Mouse (Mus musculus): ENCODE data around the gene D430041D05Rik.
A peak's percentile ranks its signal among the peaks of the same experiment; 100 is the strongest.

D430041D05Rik gene

DNA sequence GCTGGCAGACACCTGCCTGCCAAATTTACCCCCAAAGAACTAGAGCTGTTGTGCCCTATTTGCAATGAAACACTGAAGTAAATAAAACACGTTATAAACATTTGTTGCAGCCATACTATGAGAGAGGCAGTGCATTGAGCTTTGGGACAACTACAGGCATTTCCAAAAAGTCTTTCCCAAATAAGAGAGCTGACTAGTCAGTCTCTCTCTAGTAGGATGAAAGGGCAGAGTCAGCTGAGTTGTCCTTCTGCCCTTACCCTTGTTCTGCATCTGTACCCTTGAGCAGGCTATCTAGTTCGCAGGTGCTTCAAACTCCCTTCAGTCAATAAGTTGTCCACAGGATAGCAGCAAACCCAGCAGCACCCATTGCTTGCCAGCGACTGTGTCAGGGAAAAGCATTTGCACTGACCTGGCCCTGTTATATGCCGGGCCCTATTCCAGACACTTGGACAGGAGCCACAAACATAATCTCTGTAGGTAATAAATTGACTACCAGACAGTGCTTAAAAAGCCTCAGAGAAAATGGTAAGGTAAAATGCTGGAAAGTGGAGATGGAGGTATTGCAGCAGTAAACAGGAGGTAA, at the start of gene D430041D05Rik:
Gene D430041D05Rik, minus strand, starts transcription at position 51 of the 583 bp plus-strand sequence.
- DNase-seq: peak; percentile 66 to 71

DNA sequence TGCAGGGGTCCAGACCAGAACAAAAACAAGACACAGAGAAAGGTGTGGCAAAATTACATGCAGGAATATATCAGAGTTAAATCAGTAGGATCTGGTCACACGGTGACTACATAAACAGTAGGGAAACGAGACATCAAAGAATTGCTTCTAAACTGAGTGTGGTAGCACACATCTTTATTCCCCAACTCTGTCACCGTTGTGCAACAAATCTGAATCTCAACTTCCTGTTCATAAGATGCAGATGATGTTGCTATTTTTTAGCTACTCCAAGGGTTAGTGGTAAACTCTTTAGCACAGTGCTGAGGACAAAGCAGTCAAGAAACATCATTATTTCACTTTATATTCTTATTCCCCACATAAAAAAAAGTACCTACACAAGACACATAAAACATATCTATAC, 49.2 kb upstream of the D430041D05Rik start:
- DNase-seq: no peak

DNA sequence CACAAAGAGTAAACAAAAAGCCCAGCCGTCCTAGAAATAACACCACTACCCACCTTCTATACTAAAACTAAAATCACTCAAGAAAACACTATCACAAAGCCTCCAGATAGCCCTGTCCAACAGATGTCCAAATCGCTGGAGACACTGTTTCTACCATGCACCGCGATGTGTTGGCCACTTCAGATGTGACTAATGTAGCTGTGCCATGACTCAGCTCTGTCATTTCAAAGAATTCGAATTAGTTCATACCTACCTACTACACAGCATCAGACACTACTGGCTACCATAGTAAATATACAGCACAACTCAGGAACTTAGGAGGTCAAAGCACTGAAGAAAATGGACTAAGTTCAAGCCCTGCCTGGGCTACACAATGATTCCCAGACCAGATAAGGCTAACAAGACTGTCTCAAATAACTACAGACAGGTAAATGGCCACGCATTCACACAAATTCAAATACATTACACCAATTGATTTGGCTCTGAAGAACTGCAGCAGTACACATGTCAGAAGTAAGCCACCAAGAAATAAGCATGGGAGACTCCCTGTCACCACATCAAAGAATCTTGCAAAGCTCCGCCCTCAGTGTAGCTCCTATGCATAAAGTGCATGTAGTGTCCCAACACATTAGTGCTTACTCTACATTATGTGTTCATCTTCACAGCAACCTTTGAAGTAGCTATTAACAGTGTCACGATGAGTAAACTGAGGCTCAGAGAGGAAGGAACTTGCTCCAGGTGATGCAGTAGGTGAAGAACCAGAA, 47.9 kb upstream of the D430041D05Rik start:
- DNase-seq: no peak

DNA sequence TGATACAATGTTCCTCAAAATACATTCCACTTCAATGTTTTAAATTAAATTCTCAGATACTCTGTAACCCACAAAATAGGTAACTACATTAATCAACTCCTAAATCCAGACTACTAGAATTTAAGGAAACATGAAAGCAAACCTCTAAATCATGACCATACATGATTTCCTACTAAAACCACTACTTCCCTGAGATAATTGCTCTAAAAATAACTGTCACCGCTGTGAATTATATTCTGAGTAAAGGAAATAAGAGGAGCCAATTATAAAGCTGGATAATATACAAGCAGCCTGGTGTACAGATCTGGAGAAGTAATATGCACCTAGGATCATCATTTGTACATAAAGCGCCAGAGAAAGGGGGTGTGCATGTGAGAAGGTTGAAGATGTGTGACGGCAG, 46.3 kb upstream of the D430041D05Rik start:
- DNase-seq: no peak

DNA sequence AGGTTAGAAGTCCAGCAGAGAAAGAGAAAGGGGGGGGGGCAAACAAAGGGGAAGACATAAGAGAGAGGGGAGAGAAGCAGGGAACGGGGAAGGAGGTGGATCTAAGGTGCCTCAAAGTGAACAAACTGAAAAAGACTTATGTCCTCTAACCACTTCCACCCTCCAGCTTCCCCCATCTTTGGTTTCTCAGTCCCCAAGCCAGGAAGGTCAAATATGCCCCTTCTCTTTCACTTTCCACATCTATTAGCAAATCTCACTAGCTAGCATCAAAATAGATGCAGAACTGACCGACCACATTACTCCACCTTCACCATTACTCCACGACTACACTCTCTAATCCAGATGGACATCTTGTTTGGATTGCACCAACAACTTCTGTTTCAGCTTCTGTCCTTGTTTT, 39.9 kb upstream of the D430041D05Rik start:
- no peak for DNase-seq

DNA sequence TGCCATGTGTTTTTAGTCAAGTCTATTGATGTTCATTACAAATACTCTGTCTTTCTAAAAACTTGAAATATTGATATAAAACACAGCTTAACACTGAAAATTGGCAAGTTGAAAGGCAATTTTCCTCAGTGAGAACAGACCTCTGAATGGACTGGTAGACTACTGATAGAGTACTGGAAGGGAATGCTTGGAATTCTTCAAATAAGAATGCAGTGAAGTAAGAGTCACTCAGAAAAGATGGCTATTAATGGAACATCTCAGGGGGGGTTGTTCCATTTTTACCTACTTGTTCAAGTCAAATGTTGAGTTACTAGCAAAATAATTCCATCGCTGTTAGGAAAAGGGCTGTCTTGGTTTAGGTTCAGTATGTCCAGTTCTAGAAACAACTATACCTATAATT, 38.4 kb upstream of the D430041D05Rik start:
- no peak for DNase-seq

DNA sequence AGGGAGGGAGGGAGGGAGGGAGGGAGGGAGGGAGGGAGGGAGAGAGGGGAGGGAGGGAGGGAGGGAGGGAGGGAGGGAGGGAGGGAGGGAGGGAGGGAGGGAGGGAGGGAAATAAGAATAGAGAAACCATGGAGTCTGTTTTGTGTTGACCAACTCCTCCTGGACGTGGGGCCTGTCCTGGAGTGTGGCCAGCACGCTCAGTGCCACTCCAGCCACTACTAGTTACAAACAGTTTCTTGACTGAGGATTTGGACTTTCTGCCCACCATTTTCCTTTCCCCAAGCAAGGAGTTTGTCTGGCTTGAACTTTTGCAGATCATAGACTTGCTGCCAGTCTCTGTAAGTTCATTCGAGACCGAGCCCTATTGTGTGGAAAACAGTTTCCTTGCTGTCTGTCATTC, 37.4 kb upstream of the D430041D05Rik start:
- DNase-seq: peak in 1 of 2 experiments; percentile 20

DNA sequence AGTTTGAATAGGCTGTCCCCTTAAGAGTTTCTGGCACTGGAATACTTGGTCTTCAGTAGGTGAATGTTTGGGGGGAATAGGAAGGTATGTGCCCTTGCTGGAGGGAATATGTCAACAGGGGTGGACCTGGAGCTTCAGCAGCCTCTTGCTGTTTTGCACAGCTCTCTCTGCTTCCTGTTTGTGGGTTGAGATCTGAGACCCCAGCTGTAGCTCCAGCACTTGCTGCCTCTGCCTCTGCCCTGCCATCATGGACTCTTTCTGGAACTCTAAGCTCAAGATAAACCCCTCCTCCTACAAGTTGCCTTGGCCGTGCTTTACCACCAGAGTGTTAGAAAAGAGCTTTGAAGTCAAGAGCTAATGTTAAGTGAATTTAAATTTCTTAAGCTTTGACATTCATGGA, 35.2 kb upstream of the D430041D05Rik start:
- DNase-seq: no peak

DNA sequence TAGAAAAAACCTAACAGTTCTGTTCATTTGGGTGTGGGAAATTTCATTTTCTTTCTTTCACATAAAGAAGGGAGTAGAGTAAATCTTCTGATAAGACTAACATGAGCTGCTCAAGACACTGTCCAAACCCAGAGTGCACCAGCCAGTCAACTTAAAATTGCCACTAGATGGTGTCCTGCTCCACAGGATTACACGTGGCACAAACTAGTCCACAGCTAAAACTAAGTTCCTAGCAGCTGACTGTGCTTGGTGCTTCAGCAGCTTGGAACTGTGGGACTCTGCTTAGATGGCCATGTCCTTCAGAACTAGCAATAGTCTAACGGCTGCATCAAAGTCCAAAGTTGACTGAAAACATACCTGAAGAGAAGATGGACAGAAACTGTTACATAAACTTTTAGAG, 34.0 kb upstream of the D430041D05Rik start:
- DNase-seq: peak; percentile 68 to 70

DNA sequence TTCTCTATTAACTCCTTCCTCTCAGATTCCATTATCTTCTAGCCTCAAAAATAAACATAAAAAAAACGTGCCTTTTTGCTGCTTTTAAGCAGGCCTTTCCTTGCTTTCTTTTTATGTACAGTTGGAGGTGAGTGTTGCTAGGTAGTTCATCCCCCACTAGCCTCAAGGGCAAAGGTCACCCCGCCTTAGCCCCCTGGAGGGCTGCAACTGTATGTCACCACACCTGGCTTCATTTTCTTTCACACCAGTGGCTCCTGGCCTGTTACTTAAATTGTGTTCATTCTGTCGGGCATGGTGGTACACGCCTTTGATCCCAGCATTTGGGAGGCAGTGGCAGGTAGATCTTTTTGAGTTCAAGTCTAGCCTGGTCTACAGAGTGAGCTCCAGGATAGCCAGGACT, 31.5 kb upstream of the D430041D05Rik start:
- DNase-seq: no peak

DNA sequence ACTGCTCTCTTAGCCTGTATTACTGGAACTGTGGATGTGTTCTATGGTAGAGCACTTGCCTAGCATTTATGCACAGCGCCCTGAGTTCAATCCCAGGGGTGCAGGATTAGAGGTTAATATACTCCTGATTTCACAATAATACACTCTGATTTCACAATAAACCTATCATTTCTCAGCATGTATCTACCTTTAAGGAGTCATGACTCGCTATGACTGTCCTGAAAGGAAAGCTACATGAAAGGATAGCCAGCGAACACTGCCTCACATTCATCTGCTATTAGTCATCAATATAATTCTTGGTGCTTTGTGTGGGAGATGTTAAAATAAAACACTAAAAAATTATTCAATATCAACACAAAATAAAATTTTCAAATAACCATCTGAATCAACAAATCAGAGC, 25.4 kb upstream of the D430041D05Rik start:
- DNase-seq: no peak

DNA sequence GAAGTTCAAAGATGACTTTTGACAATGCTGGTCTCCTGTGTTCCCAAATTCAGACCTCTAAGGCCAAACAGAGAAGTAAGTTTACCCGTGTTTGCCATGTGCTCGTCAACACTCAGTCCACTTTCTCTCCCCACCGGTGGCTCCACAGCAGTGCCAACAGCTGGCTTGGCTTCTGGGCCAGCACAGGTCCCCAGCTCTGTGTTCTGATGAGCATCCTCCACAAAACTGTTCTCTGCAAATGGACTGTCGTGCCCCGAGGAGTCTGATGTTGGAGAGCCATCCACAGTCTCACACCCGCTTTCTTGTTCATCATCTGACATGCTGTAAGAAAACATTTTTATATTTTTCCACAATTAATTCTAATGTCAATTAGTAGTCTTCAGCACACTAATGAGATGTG, 20.3 kb upstream of the D430041D05Rik start:
- DNase-seq: no peak

DNA sequence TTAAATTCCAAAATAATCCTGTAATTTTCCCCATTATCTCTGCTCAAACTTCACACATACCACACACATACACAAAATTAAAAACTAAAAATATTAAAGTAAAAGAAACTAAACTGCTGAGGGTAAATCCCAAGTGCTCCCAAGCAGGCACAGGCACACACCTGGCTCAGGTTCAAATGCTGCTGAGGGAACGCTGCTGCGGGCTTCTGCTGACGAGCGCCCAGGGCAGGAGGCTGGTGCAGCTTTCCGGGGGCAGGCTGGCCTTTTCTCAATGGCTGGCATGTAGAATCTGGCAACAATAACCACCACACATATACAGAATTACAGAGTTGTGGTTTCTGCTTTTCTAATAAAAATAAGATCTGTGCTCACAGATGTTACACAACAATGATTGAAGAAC, 19.8 kb upstream of the D430041D05Rik start:
- DNase-seq: peak; percentile 42 to 60

DNA sequence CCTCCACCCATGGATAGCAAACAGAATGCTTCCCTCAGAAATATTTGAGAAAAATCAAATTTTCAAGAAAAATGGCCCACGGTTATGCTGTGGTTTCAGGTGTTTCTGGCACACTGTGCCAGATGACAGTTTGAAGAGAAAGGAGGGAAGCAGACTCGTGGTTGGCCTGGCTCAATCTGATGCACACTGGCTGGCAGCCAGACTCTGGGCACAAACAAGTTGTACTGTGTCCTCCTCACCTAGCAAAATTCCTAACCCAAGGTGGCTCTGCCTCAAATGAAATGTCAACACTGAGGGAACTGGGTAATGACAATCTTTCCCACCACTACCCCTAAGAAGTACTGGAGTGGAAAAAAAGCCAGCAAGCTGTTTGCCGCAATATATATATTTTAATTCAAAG, 15.3 kb upstream of the D430041D05Rik start:
- DNase-seq: peak in 1 of 2 experiments; percentile 42

DNA sequence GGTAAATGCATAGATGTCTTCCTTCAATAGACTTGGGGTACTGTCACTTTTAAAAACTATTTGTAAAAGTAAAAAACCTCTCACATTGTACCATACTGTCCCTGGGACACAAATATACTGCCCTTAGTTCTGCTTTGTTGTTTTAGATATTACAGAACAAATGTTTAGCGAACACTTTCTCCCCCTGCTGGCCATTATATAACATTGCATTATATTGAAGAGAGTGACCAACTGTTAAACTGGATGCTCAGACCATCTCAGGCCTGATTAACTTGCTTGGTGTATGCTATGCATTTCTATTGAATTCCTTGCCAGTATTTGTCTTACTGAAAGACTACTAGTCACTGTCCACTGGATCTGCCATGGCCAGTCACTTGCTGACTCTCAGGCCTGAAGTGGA, 11.4 kb upstream of the D430041D05Rik start:
- peak; percentile 34 to 72 for DNase-seq

DNA sequence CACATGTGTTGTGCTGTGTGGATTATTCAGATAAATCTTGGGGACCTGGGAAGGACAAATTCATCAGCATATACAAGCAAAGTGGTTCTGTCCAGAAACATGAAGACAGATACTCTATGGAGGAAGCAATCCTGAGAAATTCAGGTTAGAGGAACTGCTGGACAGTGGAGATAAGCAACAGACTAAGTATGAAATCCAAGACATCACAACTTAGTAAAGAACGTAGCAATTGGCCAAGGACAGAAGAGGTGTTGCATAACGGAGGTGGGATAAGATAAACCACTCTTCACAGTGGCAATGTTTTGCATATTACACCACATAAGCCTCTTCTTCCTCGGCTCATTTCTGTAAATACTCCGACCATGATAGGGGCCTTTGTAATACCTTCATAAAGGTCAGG, 10.0 kb upstream of the D430041D05Rik start:
- DNase-seq: no peak

DNA sequence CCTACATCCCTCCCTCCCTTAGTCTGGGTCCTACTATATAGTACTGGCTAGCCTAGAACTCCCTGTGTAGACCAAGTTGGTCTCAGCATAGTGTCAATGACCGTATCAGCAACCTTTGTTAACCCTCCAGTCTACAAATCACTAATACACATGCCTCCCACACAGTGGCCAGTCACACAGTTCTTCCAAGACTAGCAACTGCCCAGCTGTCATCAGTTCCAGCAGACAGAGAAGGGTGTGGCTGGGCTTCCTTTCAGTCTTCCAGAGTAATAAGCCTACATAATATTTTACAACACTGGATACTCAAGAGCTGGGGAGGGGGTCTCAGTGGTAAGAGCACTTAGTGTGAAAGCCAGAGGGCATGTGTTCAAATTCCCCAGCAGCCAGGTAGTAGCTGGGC, 9.2 kb upstream of the D430041D05Rik start:
- no peak for DNase-seq

DNA sequence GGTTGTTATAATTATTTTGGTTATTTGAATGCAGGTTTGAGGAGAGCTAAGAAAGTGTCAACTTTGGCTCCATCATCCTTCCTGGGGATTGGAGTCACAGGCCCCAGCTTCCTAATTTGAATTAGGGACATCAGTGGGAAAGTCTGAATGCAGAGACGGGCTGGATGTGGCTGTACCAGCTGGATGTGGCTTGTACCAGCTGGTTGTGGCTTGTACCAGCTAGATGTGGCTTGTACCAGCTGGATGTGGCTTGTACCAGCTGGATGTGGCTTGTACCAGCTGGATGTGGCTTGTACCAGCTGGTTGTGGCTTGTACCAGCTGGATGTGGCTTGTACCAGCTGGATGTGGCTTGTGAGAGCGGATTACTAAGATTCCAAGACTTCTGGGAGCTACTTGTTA, 8.6 kb upstream of the D430041D05Rik start:
- DNase-seq: no peak

DNA sequence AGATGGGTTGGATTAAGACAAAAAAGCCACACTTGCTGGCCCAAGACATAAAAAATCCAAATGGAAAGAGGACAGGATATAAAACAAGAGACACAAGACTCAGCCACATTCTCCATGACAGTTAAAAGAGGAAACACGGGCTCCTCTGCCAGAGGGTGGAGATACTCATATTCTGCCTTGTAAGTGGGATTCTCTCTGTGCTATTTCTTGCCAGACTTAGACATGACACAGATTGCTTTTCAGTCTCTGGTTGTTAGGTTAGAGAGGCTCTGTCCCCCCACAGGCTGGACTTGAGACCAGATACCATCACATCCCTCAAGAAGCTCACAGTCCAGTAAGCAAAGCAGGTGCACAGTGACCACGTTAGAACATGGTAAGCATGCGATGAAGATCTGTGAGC, 2.2 kb upstream of the D430041D05Rik start:
- DNase-seq: no peak

DNA sequence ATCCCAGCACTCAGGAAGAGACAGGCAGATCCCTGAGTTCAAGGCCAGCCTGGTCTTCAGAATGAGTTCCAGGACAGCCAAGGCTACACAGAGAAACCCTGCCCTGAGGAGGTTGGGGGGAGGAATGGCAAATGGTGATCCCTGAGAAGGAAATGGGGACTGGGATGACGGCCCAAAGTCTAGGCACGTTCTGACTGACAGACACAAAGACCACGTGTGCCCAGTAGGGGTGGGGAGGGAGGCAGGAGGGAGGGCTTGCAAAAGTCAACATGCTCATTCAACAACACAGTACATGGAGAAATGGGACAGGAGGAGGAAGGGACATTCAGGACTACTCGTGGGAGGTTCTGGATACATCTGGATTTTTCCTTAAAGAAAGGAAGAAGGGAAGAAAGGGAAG, 1.7 kb upstream of the D430041D05Rik start:
- DNase-seq: peak in 1 of 2 experiments; percentile 51

DNA sequence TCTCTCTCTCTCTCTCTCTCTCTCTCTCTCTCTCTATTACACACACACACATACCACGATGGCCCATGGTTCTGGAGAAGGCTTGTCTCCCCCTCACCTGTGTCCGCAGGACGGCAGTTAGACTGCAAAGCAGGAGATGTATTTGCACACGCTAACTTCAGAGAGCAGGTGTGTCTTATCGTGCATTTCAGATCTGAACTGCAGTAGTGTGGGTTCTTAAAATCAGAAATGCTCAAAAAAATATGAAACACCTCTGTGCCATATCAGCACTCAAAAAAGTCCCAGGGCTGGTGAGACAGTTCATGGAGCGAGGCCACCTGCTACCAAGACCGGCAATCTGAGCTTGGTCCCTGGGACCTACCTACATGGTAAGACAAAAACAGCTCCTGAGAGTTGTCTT, 993 bp upstream of the D430041D05Rik start:
- no peak for DNase-seq

DNA sequence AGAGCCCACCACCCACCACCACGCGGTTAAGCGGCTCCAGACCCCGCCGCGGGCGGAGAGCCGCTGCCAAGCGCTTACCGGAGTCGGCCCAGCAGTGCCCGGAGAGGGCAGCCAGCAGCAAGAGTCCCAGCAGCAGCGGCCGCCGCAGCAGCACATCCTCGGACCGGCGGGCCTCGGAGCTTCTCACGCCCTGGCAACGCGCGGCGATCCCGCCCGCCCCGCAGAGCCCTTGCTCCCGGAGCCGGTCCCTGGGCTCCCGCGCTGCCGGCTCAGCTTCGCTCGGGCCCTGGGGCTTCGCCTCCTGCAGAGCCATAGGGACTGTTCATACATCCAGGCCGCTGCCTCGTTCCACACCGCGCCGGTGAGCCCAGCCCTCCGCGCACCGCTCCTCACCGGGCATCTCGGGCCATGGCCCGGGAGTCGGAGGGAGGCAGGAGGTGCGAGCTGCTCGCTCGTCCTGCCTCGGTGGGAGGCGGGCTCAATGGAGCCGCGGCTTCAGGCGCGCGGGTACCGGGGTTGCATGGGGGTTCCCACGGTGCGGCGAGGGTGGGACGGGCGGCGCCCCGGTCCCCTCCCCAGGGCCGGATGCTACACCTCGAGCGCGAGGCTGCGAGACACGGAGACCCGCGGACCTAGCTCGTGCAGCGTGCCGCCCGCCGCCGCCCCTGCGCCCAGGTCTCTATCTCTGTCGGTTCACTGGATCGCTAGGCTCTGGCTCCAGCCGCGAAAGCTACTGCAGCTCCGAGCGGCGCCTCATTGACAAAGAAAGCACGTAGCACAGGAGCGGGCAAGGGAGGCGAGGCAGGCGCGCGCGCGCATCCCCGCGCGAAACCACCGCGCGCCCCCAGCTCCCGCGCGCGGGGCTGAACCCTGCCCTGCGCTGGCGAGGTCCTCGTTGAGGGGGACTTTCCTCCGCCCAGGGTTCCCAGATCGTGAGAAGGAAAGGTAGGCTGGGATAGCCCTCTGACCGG, 677 bp downstream of the D430041D05Rik start:
- peak; percentile 80 to 85 for DNase-seq

DNA sequence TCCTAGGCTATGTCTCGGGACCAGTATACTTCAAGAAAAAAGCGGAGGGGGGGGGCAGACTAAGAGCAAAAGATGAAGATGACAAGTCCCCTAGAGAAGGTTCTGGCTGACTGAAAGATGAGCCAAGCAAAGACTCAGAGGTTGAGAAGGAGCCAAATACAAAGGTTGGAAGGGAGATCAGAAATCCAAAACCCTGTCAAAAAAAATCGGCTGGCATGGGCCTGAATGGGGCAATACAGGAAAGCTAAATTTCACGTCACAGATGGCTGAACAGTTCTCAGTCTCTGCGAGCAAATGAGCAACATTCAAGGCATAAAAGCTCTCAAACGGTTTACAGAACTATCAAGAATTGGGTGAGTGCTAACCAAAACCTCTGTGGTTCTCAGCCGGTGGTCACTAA, 2.5 kb downstream of the D430041D05Rik start:
- peak; percentile 46 to 51 for DNase-seq

Data from cerebellum, postnatal 10 days (tissue).